Mouse (Mus musculus) liver, adult 2 months (tissue): ENCODE data around the gene Sema3a.

ENCODE experiments used
- CTCF ChIP-seq: fragments of 200-500 bp; IDR thresholded peaks from 2 replicates; pipeline ENCODE4 v1.5.1; 2011; ENCODE audit warnings: low read depth, low read length, control low read depth
- POLR2A ChIP-seq: fragments of 200-500 bp; IDR thresholded peaks from 2 replicates; pipeline ENCODE4 v1.6.1; 2011; ENCODE audit warnings: low read length, control low read depth; ENCODE audit not compliant: insufficient read depth; ENCODE audit errors: extremely low read depth

DNA sequence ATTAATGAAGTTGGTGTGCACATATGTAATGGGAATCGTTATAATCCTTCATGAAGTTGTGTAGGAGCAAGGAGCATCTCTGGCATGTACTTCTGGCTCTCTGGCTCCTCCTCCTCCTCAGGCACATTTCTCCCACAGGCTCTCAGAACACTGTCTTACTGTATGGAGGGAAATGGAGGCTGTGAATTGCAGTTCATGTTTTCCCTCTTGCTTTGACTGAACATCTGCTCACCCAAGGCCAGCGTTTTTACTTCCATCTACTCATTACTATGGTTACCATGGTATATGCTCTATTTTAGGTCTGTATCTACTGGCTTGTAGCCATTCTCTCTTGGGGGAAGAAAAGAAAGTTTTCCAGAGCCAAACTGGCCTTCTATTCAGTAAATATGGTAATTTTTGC, 137.9 kb downstream of the Sema3a start:
- TF ChIP-seq CTCF (no peak), POLR2A (no peak)
